In genomic region chr2:7359557-7359956, GRCm38 (mm10) we compare ENCODE assay signal across 26 mouse cellular contexts.
DNase-seq lines count a peak whose midpoint lies in the region; ATAC-seq and TF ChIP-seq lines count a peak whose summit lies in the region.
"Had no signal": no experiment of that assay in that cellular context is flagged by ENCODE, and none has a peak within 500 bp of the region (broad histone marks: within the 10 kb centered on the region; RNA-seq: fewer than 3 reads in every experiment).

No protein-coding gene starts in this region.

- H3K27ac ChIP-seq in hindbrain, postnatal 0 days: no peak overlapping the region
- H3K27ac ChIP-seq in hindbrain, embryonic 16.5 days (ENCODE audit: low read depth, low read length): no peak overlapping the region
- peak overlapping the region; percentile 50 for H3K27ac ChIP-seq in forebrain, embryonic 15.5 days (replicated peaks)
- H3K27ac ChIP-seq in limb, embryonic 10.5 days: no peak overlapping the region
- H3K27ac ChIP-seq: embryonic facial prominence, embryonic 12.5 days; heart, embryonic 15.5 days; hindbrain, embryonic 10.5 days; limb, embryonic 13.5 days; liver, embryonic 13.5 days; neural tube, embryonic 13.5 days; stomach, embryonic 15.5 days had no signal

- H3K4me1 ChIP-seq in hindbrain, postnatal 0 days (ENCODE audit: insufficient read depth, low read length): no peaks in the 10 kb centered on the region
- H3K4me1 ChIP-seq in hindbrain, embryonic 16.5 days (ENCODE audit: control insufficient read depth, insufficient read depth, low read depth, low read length): no peaks in the 10 kb centered on the region
- H3K4me1 ChIP-seq in forebrain, embryonic 15.5 days: peaks cover 6% of the 10 kb centered on the region; the same call in 1 of the 2 replicates
- H3K4me1 ChIP-seq in limb, embryonic 10.5 days: no peaks in the 10 kb centered on the region
- H3K4me1 ChIP-seq: embryonic facial prominence, embryonic 12.5 days; heart, embryonic 15.5 days; hindbrain, embryonic 10.5 days; limb, embryonic 13.5 days; liver, embryonic 13.5 days; neural tube, embryonic 13.5 days; stomach, embryonic 15.5 days had no signal

- 62% methylated on average over 5 of the region's 5 CpGs for WGBS in hindbrain, postnatal 0 days
- 73% methylated on average over 5 of the region's 5 CpGs for WGBS in hindbrain, embryonic 16.5 days
- WGBS in forebrain, embryonic 15.5 days: 39% methylated on average over 5 of the region's 5 CpGs
- 79% methylated on average over 5 of the region's 5 CpGs for WGBS in limb, embryonic 10.5 days

- no peak overlapping the region for H3K9ac ChIP-seq in hindbrain, postnatal 0 days (replicated peaks; ENCODE audit: low read length)
- H3K9ac ChIP-seq in hindbrain, embryonic 16.5 days (ENCODE audit: low read depth, low read length): no peak overlapping the region
- no peak overlapping the region for H3K9ac ChIP-seq in forebrain, embryonic 15.5 days (replicated peaks)
- H3K9ac ChIP-seq: embryonic facial prominence, embryonic 12.5 days; heart, embryonic 15.5 days; limb, embryonic 13.5 days; liver, embryonic 13.5 days; lung, embryonic 14.5 days; neural tube, embryonic 13.5 days; stomach, embryonic 15.5 days had no signal

- H3K4me3 ChIP-seq in hindbrain, postnatal 0 days (ENCODE audit: low read length): no peak overlapping the region
- H3K4me3 ChIP-seq in hindbrain, embryonic 16.5 days (ENCODE audit: low read length): no peak overlapping the region
- H3K4me3 ChIP-seq in forebrain, embryonic 15.5 days: no peak overlapping the region
- H3K4me3 ChIP-seq in limb, embryonic 10.5 days: no peak overlapping the region
- H3K4me3 ChIP-seq: embryonic facial prominence, embryonic 12.5 days; heart, embryonic 15.5 days; hindbrain, embryonic 10.5 days; limb, embryonic 13.5 days; liver, embryonic 13.5 days; neural tube, embryonic 13.5 days; stomach, embryonic 15.5 days had no signal

- peak; percentile 78 for ATAC-seq in hindbrain, postnatal 0 days
- ATAC-seq in hindbrain, embryonic 16.5 days: no peak
- peak; percentile 57; the same call in 1 of the 2 replicates for ATAC-seq in forebrain, embryonic 15.5 days (replicated peaks)
- ATAC-seq: activated CD4-positive, CD25-positive, alpha-beta regulatory T cell, adult 4 months; inflammation-experienced regulatory T-cells, adult 6 months had no signal

- H3K4me2 ChIP-seq in hindbrain, postnatal 0 days (ENCODE audit: low read depth, low read length): no peak overlapping the region
- no peak overlapping the region for H3K4me2 ChIP-seq in hindbrain, embryonic 16.5 days (ENCODE audit: low read length)
- H3K4me2 ChIP-seq in forebrain, embryonic 15.5 days (replicated peaks): no peak overlapping the region
- H3K4me2 ChIP-seq: embryonic facial prominence, embryonic 12.5 days; heart, embryonic 15.5 days; limb, embryonic 13.5 days; liver, embryonic 13.5 days; lung, embryonic 14.5 days; neural tube, embryonic 13.5 days; stomach, embryonic 15.5 days had no signal

- H3K36me3 ChIP-seq in hindbrain, postnatal 0 days (ENCODE audit: insufficient read depth, low read length): no peaks in the 10 kb centered on the region
- no peaks in the 10 kb centered on the region for H3K36me3 ChIP-seq in hindbrain, embryonic 16.5 days (ENCODE audit: control insufficient read depth, insufficient read depth, low read length)
- no peaks in the 10 kb centered on the region for H3K36me3 ChIP-seq in forebrain, embryonic 15.5 days
- no peaks in the 10 kb centered on the region for H3K36me3 ChIP-seq in limb, embryonic 10.5 days
- H3K36me3 ChIP-seq: embryonic facial prominence, embryonic 12.5 days; G1E; heart, embryonic 15.5 days; hindbrain, embryonic 10.5 days; limb, embryonic 13.5 days; liver, embryonic 13.5 days; neural tube, embryonic 13.5 days; stomach, embryonic 15.5 days had no signal

- peak; percentile 9 for DNase-seq in cerebellum, adult 9-11 months
- DNase-seq in cerebellum, adult 9-10 months: no peak
- peak; percentile 63 for DNase-seq in hindbrain, postnatal 0 days (ENCODE audit: low spot score)
- DNase-seq in brain, embryonic 14.5 days (ENCODE audit: low read depth): peak; percentile 77
- no peak for DNase-seq in B cell, adult 2 months
- DNase-seq in limb, embryonic 10.5 days (ENCODE audit: low spot score): no peak
- DNase-seq: adrenal gland, postnatal 10 days; gastrocnemius, postnatal 25 days; kidney, adult 2 months; kidney, postnatal 10 days; liver, embryonic 13.5 days; lung, embryonic 14.5 days; lung, postnatal 36 days; right cerebral cortex, postnatal 25 days; thymus, adult 18-20 months had no signal

- no peaks in the 10 kb centered on the region for H3K27me3 ChIP-seq in hindbrain, postnatal 0 days (ENCODE audit: insufficient read depth, low read length)
- H3K27me3 ChIP-seq in hindbrain, embryonic 16.5 days (replicated peaks; ENCODE audit: control insufficient read depth, insufficient read depth, low read length): no peaks in the 10 kb centered on the region
- H3K27me3 ChIP-seq in forebrain, embryonic 15.5 days: no peaks in the 10 kb centered on the region
- no peaks in the 10 kb centered on the region for H3K27me3 ChIP-seq in limb, embryonic 10.5 days (ENCODE audit: low read depth, poor library complexity, severe bottlenecking)
- H3K27me3 ChIP-seq: embryonic facial prominence, embryonic 12.5 days; heart, embryonic 15.5 days; limb, embryonic 13.5 days; liver, embryonic 13.5 days; neural tube, embryonic 13.5 days; stomach, embryonic 15.5 days had no signal

- TF ChIP-seq POLR2A in brain, embryonic 14.5 days (IDR thresholded peaks at IDR 0.05; ENCODE audit: borderline replicate concordance, extremely low read depth, insufficient read depth, insufficient read length, poor library complexity, severe bottlenecking): no peak

- TF ChIP-seq CTCF in hindbrain, postnatal 0 days (IDR thresholded peaks at IDR 0.05; ENCODE audit: low read depth): no peak
- TF ChIP-seq CTCF in brain, embryonic 14.5 days (IDR thresholded peaks at IDR 0.05; ENCODE audit: borderline replicate concordance, extremely low read depth, insufficient read depth, insufficient read length): no peak

- no peaks in the 10 kb centered on the region for H3K9me3 ChIP-seq in hindbrain, postnatal 0 days (ENCODE audit: low read length)
- H3K9me3 ChIP-seq in hindbrain, embryonic 16.5 days (ENCODE audit: control insufficient read depth, low read length): no peaks in the 10 kb centered on the region
- no peaks in the 10 kb centered on the region for H3K9me3 ChIP-seq in forebrain, embryonic 15.5 days
- no peaks in the 10 kb centered on the region for H3K9me3 ChIP-seq in limb, embryonic 10.5 days (replicated peaks)
- H3K9me3 ChIP-seq: embryonic facial prominence, embryonic 12.5 days; G1E; heart, embryonic 15.5 days; hindbrain, embryonic 10.5 days; limb, embryonic 13.5 days; liver, embryonic 13.5 days; neural tube, embryonic 13.5 days; stomach, embryonic 15.5 days had no signal

Comparison
In these comparisons a context has a peak if more than half of its experiments do, and no peak if none do; other contexts are left out.
1. DNase-seq: peak in cerebellum, adult 9-11 months (single experiment), hindbrain, postnatal 0 days (single experiment) and brain, embryonic 14.5 days (single experiment); none in cerebellum, adult 9-10 months (single experiment), B cell, adult 2 months (0 of 2) and limb, embryonic 10.5 days (single experiment).